Mouse (Mus musculus) C2C12 (cell line): ENCODE data around the gene Zbtb22. TPM values are rescaled to one million over a fixed set of nuclear protein-coding genes. Genes with fewer than 3 reads are reported as not detected.

Source experiments
- H3K27me3 ChIP-seq: one replicate; pipeline ENCODE4 v1.6.1; 2011; ENCODE audit not compliant: control insufficient read depth, insufficient read depth, insufficient read length
- H3K36me3 ChIP-seq: one replicate; pipeline ENCODE4 v1.6.1; 2011; ENCODE audit not compliant: control insufficient read depth, insufficient read depth
- H3K4me3 ChIP-seq: one replicate; pipeline ENCODE4 v1.5.1; 2011; ENCODE audit warnings: mild to moderate bottlenecking, control low read depth; ENCODE audit not compliant: poor library complexity, insufficient read depth, severe bottlenecking
- H3K79me2 ChIP-seq: one replicate; pipeline ENCODE4 v1.6.1; 2011; ENCODE audit not compliant: control insufficient read depth, insufficient read depth
- H3K79me3 ChIP-seq: one replicate; pipeline ENCODE4 v1.6.1; 2011; ENCODE audit warnings: low read depth, control low read depth
- H3ac ChIP-seq: one replicate; pipeline ENCODE3; 2011; ENCODE audit warnings: low read depth; ENCODE audit not compliant: control insufficient read depth, insufficient read length
- CEBPB ChIP-seq: IDR thresholded peaks from one replicate; pipeline ENCODE4 v1.6.1; 2011; ENCODE audit warnings: low read depth, mild to moderate bottlenecking, control low read depth, moderate library complexity
- CTCF ChIP-seq: IDR thresholded peaks from one replicate; pipeline ENCODE4 v1.5.1; 2011; ENCODE audit not compliant: control insufficient read depth, insufficient read depth, insufficient read length
- FOSL1 ChIP-seq: IDR thresholded peaks from one replicate; pipeline ENCODE4 v1.8.0; 2011; ENCODE audit warnings: mild to moderate bottlenecking, low read length; ENCODE audit not compliant: poor library complexity, insufficient read depth, severe bottlenecking
- MAX ChIP-seq: IDR thresholded peaks from one replicate; pipeline ENCODE4 v1.6.1; 2011; ENCODE audit warnings: mild to moderate bottlenecking, control low read depth
- MYOD1 ChIP-seq: IDR thresholded peaks from one replicate; pipeline ENCODE4 v1.6.1; 2011; ENCODE audit warnings: low read depth; ENCODE audit not compliant: control insufficient read depth, insufficient read length
- MYOG ChIP-seq: IDR thresholded peaks from one replicate; pipeline ENCODE4 v1.6.1; 2011; ENCODE audit not compliant: control insufficient read depth, insufficient read length; ENCODE audit errors: extremely low read depth
- USF1 ChIP-seq: IDR thresholded peaks from one replicate; pipeline ENCODE4 v1.6.1; 2011; ENCODE audit warnings: low read depth, mild to moderate bottlenecking, control low read depth, moderate library complexity
- polyA plus RNA-seq: library from polyadenylated mRNA; unstranded; fragments of >200 nt; fragmentation: generic; extraction: Trizol; gene quantifications from one replicate; pipeline ENCODE4 v1.2.1, GENCODE M21; 2012; ENCODE audit warnings: missing spikeins

The Zbtb22 gene
- polyA plus RNA-seq, 1 experiment, result 30.3 TPM

DNA sequence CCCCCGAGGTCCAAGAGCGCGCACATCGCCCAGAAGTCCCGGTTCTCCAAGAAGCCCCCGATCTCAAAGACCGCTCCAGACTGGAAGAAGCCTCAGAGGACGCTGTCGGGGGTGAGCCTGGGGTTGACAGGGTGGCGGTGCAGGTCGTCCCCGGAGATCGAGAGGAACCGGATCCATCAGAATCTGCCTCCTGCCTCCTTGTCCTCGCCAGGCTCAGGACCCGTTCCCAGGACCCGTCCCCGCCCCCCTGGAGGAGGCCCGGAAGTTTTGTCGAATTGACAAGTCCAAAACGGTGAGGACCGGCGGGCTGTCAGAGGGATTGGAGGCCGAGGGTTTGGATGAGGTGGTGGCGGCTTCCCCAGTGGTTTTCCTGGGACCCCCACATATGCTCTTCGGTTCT lies 25.3 kb downstream of the Zbtb22 start:
- Histone ChIP-seq H3K79me2 (peaks cover 51% of the 10 kb centered on the region), H3ac (peak overlapping the region; percentile 83), H3K79me3 (peaks cover 23% of the 10 kb centered on the region), H3K36me3 (peaks cover 12% of the 10 kb centered on the region), H3K27me3 (no peaks in the 10 kb centered on the region), H3K4me3 (peak overlapping the region; percentile 98)
- TF ChIP-seq MYOD1, result no peak
- no peak for TF ChIP-seq CTCF
- TF ChIP-seq FOSL1, result no peak
- TF ChIP-seq MYOG, result no peak
- TF ChIP-seq USF1, result no peak
- TF ChIP-seq MAX, result no peak
- no peak for TF ChIP-seq CEBPB

DNA sequence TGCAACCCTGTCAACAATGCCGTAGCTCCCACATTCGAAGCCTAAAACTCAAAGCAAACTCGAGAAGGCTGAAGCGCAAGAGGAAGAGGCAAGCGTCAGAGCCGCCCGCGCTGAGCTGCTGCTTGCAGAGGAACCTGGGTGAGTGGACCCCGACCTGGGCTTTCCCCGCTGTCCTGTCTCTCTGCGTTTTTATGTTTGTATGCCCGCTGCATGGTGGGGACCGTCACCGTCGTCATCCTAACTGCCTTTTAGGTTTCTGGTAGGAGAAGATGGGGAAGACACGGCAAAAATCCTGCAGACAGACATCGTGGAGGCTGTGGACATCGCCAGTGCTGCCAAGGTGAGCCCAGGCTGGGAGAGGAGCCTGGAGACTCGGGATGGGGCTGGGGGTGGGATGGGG lies 25.7 kb downstream of the Zbtb22 start:
- Histone ChIP-seq H3K4me3 (peak overlapping the region; percentile 98), H3K27me3 (no peaks in the 10 kb centered on the region), H3K79me2 (peaks cover 51% of the 10 kb centered on the region), H3K36me3 (peaks cover 16% of the 10 kb centered on the region), H3ac (peak overlapping the region; percentile 83), H3K79me3 (peaks cover 23% of the 10 kb centered on the region)
- TF ChIP-seq FOSL1 (no peak), MYOD1 (no peak), CTCF (no peak), CEBPB (no peak)

DNA sequence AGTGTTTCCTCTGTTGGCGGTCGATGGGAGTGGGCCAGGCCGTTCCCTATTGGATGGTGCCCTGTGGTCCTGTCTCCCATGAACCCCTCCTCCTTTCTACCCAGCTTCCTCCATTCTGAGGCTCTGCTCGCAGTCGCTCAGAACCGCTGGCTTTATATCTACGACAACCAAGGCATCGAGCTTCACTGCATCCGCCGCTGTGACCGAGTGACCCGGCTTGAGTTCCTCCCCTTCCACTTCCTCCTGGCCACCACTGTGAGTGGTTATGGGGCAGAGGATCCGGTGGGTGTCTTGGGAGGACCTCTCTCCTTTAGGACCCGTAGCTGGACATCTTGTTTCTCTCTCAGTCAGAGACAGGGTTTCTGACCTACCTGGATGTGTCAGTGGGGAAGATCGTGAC lies 27.8 kb downstream of the Zbtb22 start:
- Histone ChIP-seq H3K36me3 (peaks cover 26% of the 10 kb centered on the region), H3ac (no peak overlapping the region)

DNA sequence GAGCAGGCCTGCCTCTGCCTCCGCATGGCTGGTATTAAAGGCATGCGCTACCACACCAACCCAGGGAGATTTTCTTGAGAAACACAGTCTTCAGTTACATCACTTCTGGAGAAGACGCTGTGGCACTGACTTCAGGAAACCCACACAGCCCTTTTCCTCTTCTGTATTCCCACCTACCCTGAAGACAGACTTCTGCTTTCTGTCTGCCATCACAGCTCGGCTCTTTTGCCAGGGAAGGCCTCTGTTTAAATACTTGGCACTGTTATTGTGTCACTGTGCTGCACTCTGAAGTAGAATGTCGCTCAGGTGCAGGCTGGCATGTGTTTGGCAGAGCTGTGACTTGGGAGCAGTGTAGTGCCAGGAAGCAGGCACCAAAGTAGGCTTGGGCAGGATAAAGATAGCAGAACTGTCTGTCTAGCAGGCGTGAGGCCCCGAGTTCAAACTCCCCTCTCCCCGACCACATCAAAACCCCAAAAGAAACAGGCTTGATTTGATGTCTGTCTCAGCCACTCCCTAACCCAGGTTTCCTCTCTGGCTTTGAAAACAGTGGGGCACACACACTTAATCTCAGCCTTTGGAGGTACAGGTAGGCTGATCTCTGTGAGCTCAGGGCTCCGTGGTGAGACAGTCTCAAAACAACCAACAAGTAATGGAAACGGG lies 31.9 kb downstream of the Zbtb22 start:
- H3ac ChIP-seq, result no peak overlapping the region
- H3K36me3 ChIP-seq, result peaks cover 46% of the 10 kb centered on the region
- no peaks in the 10 kb centered on the region for H3K27me3 ChIP-seq
- peaks cover 12% of the 10 kb centered on the region for H3K79me2 ChIP-seq
- TF ChIP-seq USF1, result no peak
- TF ChIP-seq CEBPB, result no peak
- TF ChIP-seq CTCF, result no peak
- TF ChIP-seq MYOG, result no peak
- no peak for TF ChIP-seq MYOD1
- no peak for TF ChIP-seq FOSL1
- no peak overlapping the region for H3K4me3 ChIP-seq
- H3K79me3 ChIP-seq, result no peaks in the 10 kb centered on the region

More for the DNA sequence above, 27.8 kb downstream of the Zbtb22 start:
- Histone ChIP-seq H3K79me2 (peaks cover 44% of the 10 kb centered on the region), H3K4me3 (no peak overlapping the region), H3K79me3 (peaks cover 23% of the 10 kb centered on the region), H3K27me3 (no peaks in the 10 kb centered on the region)
- TF ChIP-seq FOSL1, result no peak
- no peak for TF ChIP-seq MAX

DNA sequence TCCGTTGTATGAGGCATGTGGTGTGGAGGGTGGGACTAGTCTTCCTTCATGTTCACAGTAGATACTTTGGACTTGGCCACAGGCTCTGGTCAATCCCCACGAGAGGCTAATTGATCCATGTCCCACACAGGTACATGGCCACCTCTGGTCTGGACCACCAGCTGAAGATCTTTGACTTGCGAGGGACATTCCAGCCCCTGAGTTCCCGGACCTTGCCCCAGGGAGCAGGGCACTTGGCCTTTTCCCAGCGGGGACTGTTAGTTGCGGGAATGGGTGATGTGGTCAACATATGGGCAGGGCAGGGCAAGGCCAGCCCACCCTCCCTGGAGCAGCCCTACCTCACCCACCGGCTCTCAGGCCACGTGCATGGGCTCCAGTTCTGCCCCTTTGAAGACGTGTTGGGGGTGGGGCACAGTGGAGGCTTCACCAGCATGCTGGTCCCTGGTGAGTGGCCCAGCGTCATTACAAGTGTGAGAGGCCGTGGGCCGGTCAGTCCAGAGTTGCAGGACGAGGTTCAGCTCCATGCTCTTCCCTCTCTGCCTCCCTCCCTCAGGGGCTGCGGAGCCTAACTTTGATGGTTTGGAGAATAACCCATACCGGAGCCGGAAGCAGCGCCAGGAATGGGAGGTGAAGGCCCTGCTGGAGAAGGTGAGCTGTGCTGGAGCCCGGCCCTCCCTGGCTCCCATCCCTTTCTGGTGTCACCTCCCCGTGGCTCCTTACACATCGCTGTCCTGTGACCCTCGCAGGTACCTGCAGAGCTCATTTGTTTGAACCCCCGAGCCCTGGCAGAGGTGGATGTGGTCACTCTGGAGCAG lies 32.6 kb downstream of the Zbtb22 start:
- Histone ChIP-seq H3ac (no peak overlapping the region), H3K4me3 (no peak overlapping the region), H3K27me3 (no peaks in the 10 kb centered on the region), H3K79me3 (peaks cover 7% of the 10 kb centered on the region), H3K79me2 (peaks cover 12% of the 10 kb centered on the region), H3K36me3 (peaks cover 48% of the 10 kb centered on the region)
- TF ChIP-seq MYOD1, result no peak
- no peak for TF ChIP-seq USF1
- no peak for TF ChIP-seq MAX
- TF ChIP-seq CTCF, result no peak
- TF ChIP-seq MYOG, result no peak
- TF ChIP-seq CEBPB, result no peak
- no peak for TF ChIP-seq FOSL1

DNA sequence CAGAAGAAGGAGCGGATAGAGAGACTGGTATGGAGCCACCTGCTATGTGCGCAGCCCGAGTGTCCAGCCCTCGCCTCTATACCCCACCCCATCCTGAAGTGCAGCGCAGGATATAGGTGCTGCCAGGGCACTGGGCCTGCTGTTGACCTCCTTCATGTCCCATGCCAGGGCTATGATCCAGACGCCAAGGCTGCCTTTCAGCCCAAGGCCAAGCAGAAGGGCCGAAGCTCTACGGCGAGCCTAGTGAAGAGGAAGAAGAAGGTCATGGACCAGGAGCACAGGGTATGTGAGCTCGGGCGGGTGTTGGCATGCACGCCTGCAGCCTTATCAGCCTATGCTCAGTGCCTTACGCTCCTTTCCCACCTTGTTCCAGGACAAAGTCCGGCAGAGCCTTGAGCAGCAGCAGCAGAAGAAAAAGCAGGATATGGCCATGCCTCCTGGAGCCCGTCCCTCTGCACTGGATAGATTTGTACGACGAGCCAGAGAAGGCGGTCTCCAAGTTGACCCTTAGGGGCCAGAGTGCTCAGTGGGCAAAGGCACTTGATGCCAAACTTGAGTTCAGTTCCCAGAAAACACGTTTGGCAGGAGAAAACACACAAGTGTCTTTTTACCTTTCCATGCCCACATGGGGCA lies 33.3 kb downstream of the Zbtb22 start:
- H3ac ChIP-seq, result no peak overlapping the region
- no peak overlapping the region for H3K4me3 ChIP-seq
- TF ChIP-seq USF1, result no peak
- TF ChIP-seq MYOG, result no peak
- no peak for TF ChIP-seq FOSL1
- TF ChIP-seq CEBPB, result no peak
- no peak for TF ChIP-seq MYOD1
- no peak for TF ChIP-seq CTCF
- H3K79me3 ChIP-seq, result peaks cover 12% of the 10 kb centered on the region
- H3K27me3 ChIP-seq, result no peaks in the 10 kb centered on the region
- H3K79me2 ChIP-seq, result peaks cover 19% of the 10 kb centered on the region
- H3K36me3 ChIP-seq, result peaks cover 48% of the 10 kb centered on the region
